Mouse (Mus musculus): ENCODE measurements around the gene Fam98b. TPM values are rescaled to one million over a fixed set of nuclear protein-coding genes. Genes with fewer than 3 reads are reported as not detected.

Fam98b gene
- polyA plus RNA-seq, 1 experiment = 2.5 TPM

GRCm38 (mm10) chr2:117313586-117314235 is 64.2 kb downstream of the Fam98b start:
- 80% methylated on average over 5 of the region's 5 CpGs for WGBS
- Histone ChIP-seq H3K4me1 (ENCODE audit: control insufficient read depth, insufficient read depth, insufficient read length, low read length) (no peaks in the 10 kb centered on the region), H3K27ac (ENCODE audit: insufficient read depth, low read depth, low read length) (no peak overlapping the region), H3K36me3 (ENCODE audit: control insufficient read depth, insufficient read depth, low read length) (no peaks in the 10 kb centered on the region), H3K27me3 (ENCODE audit: control insufficient read depth, insufficient read depth, low read length) (no peaks in the 10 kb centered on the region), H3K4me3 (ENCODE audit: low read depth, low read length) (no peak overlapping the region)
- no peak for TF ChIP-seq CTCF (IDR thresholded peaks at IDR 0.05; ENCODE audit: extremely low read depth, insufficient read length, insufficient replicate concordance, low read depth, low read length)
- no peak for TF ChIP-seq POLR2A (IDR thresholded peaks at IDR 0.05; ENCODE audit: low read depth, low read length)

GRCm38 (mm10) chr2:117318991-117319390 is 69.5 kb downstream of the Fam98b start:
- H3K36me3 ChIP-seq (ENCODE audit: control insufficient read depth, insufficient read depth, low read length) = no peaks in the 10 kb centered on the region
- H3K4me3 ChIP-seq (ENCODE audit: low read depth, low read length) = no peak overlapping the region
- 85% methylated on average over 3 of the region's 3 CpGs for WGBS
- H3K27ac ChIP-seq (ENCODE audit: insufficient read depth, low read depth, low read length) = no peak overlapping the region
- no peaks in the 10 kb centered on the region for H3K27me3 ChIP-seq (ENCODE audit: control insufficient read depth, insufficient read depth, low read length)
- no peak for TF ChIP-seq CTCF (IDR thresholded peaks at IDR 0.05; ENCODE audit: extremely low read depth, insufficient read length, insufficient replicate concordance, low read depth, low read length)
- TF ChIP-seq POLR2A (IDR thresholded peaks at IDR 0.05; ENCODE audit: low read depth, low read length) = no peak
- no peaks in the 10 kb centered on the region for H3K4me1 ChIP-seq (ENCODE audit: control insufficient read depth, insufficient read depth, insufficient read length, low read length)

Other genes with a start within 250 kb of the Fam98b start
- gene Spred1, start 128.4 kb upstream of the Fam98b start, polyA plus RNA-seq (2012; rRNA removed) = 1.5 and 1.8 TPM in 2 replicates
- gene Rasgrp1, start 93.3 kb downstream of the Fam98b start, polyA plus RNA-seq (2012; rRNA removed) = 2.1 and 2.2 TPM in 2 replicates

All from small intestine, adult 2 months (tissue).